Mouse (Mus musculus) forebrain, embryonic 13.5 days (tissue): ENCODE results near the gene Trub2. TPM values are rescaled to one million over a fixed set of nuclear protein-coding genes. Genes with fewer than 3 reads are reported as not detected.

ENCODE experiments used
- ATAC-seq: fragments of 200-750 bp; cut with Nextera tagmentation; 2 replicates; pipeline ENCODE4 v1.8.0; 2017
- H3K27ac ChIP-seq: fragments of 300-500 bp; sonication (generic); 2 replicates; pipeline ENCODE4 v1.5.1; 2015; ENCODE audit warnings: inconsistent platforms, mild to moderate bottlenecking, moderate library complexity
- H3K27me3 ChIP-seq: fragments of 300-500 bp; sonication (generic); 2 replicates; pipeline ENCODE4 v1.6.1; 2015; ENCODE audit warnings: mild to moderate bottlenecking, inconsistent platforms
- H3K36me3 ChIP-seq: fragments of 300-500 bp; sonication (generic); 2 replicates; pipeline ENCODE4 v1.6.1; 2015; ENCODE audit warnings: mild to moderate bottlenecking, inconsistent platforms; ENCODE audit not compliant: poor library complexity, severe bottlenecking
- H3K4me1 ChIP-seq: fragments of 300-500 bp; sonication (generic); 2 replicates; pipeline ENCODE4 v1.6.1; 2015; ENCODE audit warnings: inconsistent platforms
- H3K4me2 ChIP-seq: fragments of 300-500 bp; sonication (generic); 2 replicates; pipeline ENCODE4 v1.6.1; 2015; ENCODE audit warnings: inconsistent platforms, mild to moderate bottlenecking, moderate library complexity
- H3K4me3 ChIP-seq: fragments of 300-500 bp; sonication (generic); 2 replicates; pipeline ENCODE4 v1.5.1; 2015; ENCODE audit warnings: mild to moderate bottlenecking, inconsistent platforms
- H3K9ac ChIP-seq: fragments of 300-500 bp; sonication (generic); 2 replicates; pipeline ENCODE4 v1.6.1; 2015; ENCODE audit warnings: mild to moderate bottlenecking, inconsistent platforms
- H3K9me3 ChIP-seq: fragments of 300-500 bp; sonication (generic); replicated peaks from 2 replicates; pipeline ENCODE4 v1.6.1; 2016; ENCODE audit warnings: inconsistent platforms
- WGBS: fragments of 180-500 bp; shearing (Covaris S2); methylation state at CpG from one replicate; pipeline ENCODE4 v1.1.7; 2015; 5-methylcytosine and 5-hydroxymethylcytosine counted together
- polyA plus RNA-seq: library from polyadenylated mRNA; unstranded; fragments of >200 nt; fragmentation: Nextera tagmentation; extraction: Ambion mirVana; gene quantifications from 2 replicates; pipeline ENCODE4 v1.2.1, GENCODE M21; 2015

Trub2 gene
- polyA plus RNA-seq, 1 experiment from 2014 or later = 43.4 TPM

DNA sequence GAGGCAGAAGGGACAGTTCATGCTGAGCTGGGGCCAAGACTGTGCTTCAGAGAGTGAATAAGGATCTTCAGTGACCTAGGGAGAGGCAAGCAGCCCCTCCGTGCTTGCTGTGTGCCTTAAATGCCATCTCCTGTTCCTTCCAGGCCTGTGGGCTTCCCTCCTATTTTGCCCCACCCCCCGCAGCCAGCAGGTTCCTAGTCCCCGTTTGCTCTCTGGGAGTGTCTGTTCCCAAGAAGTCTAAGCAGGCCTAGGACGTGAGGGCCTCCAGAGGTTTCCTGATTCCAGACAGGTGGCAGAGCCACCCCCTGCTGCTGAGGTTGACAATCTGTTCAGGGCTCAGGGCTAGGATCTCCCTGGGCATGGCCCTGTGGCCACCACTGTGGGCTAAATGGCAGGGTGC, 49.5 kb downstream of the Trub2 start:
- WGBS = 65% methylated on average over 4 of the region's 4 CpGs

GRCm38 (mm10) chr2:29737209-29737925, 50.9 kb downstream of the Trub2 start:
- no peak overlapping the region for H3K27ac ChIP-seq
- WGBS = 90% methylated on average over 12 of the region's 12 CpGs

More for the DNA sequence above, 49.5 kb downstream of the Trub2 start:
- ATAC-seq = no peak
- no peaks in the 10 kb centered on the region for H3K4me1 ChIP-seq
- no peaks in the 10 kb centered on the region for H3K9me3 ChIP-seq
- no peak overlapping the region for H3K4me2 ChIP-seq
- H3K4me3 ChIP-seq = no peak overlapping the region
- H3K27ac ChIP-seq = no peak overlapping the region
- peaks cover 66% of the 10 kb centered on the region for H3K36me3 ChIP-seq
- H3K9ac ChIP-seq = no peak overlapping the region
- H3K27me3 ChIP-seq = no peaks in the 10 kb centered on the region

GRCm38 (mm10) chr2:29735708-29736107, 52.6 kb downstream of the Trub2 start:
- Histone ChIP-seq H3K9me3 (no peaks in the 10 kb centered on the region), H3K4me1 (no peaks in the 10 kb centered on the region), H3K27ac (no peak overlapping the region), H3K9ac (no peak overlapping the region), H3K4me2 (no peak overlapping the region), H3K4me3 (no peak overlapping the region), H3K36me3 (peaks cover 95% of the 10 kb centered on the region), H3K27me3 (no peaks in the 10 kb centered on the region)
- ATAC-seq = no peak
- 91% methylated on average over 12 of the region's 12 CpGs for WGBS

More at GRCm38 (mm10) chr2:29737209-29737925, 50.9 kb downstream of the Trub2 start:
- Histone ChIP-seq H3K4me2 (no peak overlapping the region), H3K4me3 (no peak overlapping the region), H3K9me3 (no peaks in the 10 kb centered on the region), H3K4me1 (no peaks in the 10 kb centered on the region), H3K27me3 (no peaks in the 10 kb centered on the region), H3K9ac (no peak overlapping the region), H3K36me3 (peaks cover 80% of the 10 kb centered on the region)
- ATAC-seq = no peak

DNA sequence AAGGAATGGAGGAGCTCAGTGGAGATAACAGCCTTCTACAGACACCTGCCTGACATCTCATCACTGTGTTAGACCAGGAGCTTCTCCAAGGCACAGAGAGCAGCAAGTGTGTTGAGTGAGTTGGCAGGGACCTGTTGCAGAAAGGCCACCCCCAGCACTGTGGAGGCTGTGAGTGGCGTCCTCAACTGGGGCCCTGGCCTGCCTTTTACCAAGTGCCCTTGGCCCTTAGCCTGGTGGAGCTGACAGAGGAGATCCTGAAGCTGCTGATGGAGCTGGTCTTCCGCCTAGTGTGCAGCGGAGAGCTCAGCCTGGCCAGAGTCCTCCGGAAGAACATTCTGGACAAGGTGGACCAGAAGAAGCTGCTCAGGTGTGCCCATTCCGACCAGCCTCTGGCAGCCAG, 55.0 kb downstream of the Trub2 start:
- WGBS = 95% methylated on average over 5 of the region's 5 CpGs
- no peaks in the 10 kb centered on the region for H3K27me3 ChIP-seq
- no peaks in the 10 kb centered on the region for H3K4me1 ChIP-seq
- H3K9ac ChIP-seq = no peak overlapping the region
- H3K9me3 ChIP-seq = no peaks in the 10 kb centered on the region
- H3K36me3 ChIP-seq = peaks cover 95% of the 10 kb centered on the region
- ATAC-seq = no peak
- H3K27ac ChIP-seq = no peak overlapping the region
- no peak overlapping the region for H3K4me2 ChIP-seq
- no peak overlapping the region for H3K4me3 ChIP-seq

GRCm38 (mm10) chr2:29732559-29732958, 55.7 kb downstream of the Trub2 start:
- Histone ChIP-seq H3K4me2 (no peak overlapping the region), H3K4me1 (no peaks in the 10 kb centered on the region), H3K36me3 (peaks cover 95% of the 10 kb centered on the region), H3K27me3 (no peaks in the 10 kb centered on the region), H3K4me3 (no peak overlapping the region), H3K27ac (no peak overlapping the region), H3K9me3 (no peaks in the 10 kb centered on the region), H3K9ac (no peak overlapping the region)
- ATAC-seq = no peak
- WGBS = 91% methylated on average over 10 of the region's 10 CpGs

DNA sequence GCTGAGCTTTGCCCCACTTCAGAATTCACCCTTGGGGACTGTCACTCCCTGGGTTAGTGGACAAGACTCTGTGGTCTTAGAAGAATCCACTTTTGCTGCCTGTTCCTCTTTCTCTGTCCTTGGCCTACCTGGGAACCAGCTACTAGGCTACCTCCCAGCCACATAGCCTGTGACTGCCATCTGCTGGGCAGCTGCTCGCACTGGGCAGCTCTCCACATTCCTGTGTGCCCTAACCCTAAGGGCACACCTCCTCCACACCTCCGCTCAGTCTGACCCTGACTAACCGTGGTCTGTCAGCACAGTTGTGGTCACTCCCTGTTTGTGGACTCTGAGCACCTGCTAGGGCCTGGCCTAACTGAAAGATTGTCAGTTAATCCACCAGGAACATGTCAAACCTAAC, 56.8 kb downstream of the Trub2 start:
- Histone ChIP-seq H3K4me1 (no peaks in the 10 kb centered on the region), H3K36me3 (peaks cover 96% of the 10 kb centered on the region), H3K4me2 (no peak overlapping the region), H3K27ac (no peak overlapping the region), H3K9ac (no peak overlapping the region), H3K4me3 (no peak overlapping the region), H3K9me3 (no peaks in the 10 kb centered on the region), H3K27me3 (no peaks in the 10 kb centered on the region)
- 86% methylated on average over 3 of the region's 3 CpGs for WGBS
- ATAC-seq = no peak

DNA sequence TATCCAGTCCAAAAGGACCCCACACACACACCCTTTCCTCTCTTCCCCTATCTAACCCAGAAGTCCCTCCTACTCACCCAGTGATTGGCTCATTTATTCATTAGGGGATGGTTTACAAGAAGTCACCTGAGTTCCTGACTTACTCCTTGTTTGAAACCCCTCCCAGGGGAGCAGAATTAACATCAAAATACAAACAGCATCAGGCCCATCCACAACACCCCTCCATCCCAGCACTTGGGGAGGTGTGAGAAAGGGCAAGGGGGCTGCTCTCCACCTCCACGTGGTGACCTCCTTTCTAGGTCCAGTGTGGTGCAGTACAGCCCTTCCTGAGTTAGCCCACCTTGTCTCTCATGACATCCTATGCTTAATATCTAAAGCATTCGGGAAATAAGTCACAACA, 58.8 kb downstream of the Trub2 start:
- H3K4me1 ChIP-seq = no peaks in the 10 kb centered on the region
- no peak overlapping the region for H3K9ac ChIP-seq
- ATAC-seq = no peak
- no peaks in the 10 kb centered on the region for H3K27me3 ChIP-seq
- H3K4me2 ChIP-seq = no peak overlapping the region
- peaks cover 98% of the 10 kb centered on the region for H3K36me3 ChIP-seq
- H3K27ac ChIP-seq = no peak overlapping the region
- H3K9me3 ChIP-seq = no peaks in the 10 kb centered on the region
- 56% methylated on average over 2 of the region's 2 CpGs for WGBS
- H3K4me3 ChIP-seq = no peak overlapping the region

- Histone ChIP-seq H3K36me3 (peaks cover 98% of the 10 kb centered on the region), H3K4me1 (no peaks in the 10 kb centered on the region), H3K9ac (no peak overlapping the region), H3K27me3 (no peaks in the 10 kb centered on the region), H3K27ac (no peak overlapping the region), H3K9me3 (no peaks in the 10 kb centered on the region), H3K4me2 (no peak overlapping the region), H3K4me3 (no peak overlapping the region)
- no peak for ATAC-seq
- WGBS = 82% methylated on average over 5 of the region's 5 CpGs
These were observed 63.5 kb downstream of the Trub2 start for GRCm38 (mm10) chr2:29724664-29725365.

DNA sequence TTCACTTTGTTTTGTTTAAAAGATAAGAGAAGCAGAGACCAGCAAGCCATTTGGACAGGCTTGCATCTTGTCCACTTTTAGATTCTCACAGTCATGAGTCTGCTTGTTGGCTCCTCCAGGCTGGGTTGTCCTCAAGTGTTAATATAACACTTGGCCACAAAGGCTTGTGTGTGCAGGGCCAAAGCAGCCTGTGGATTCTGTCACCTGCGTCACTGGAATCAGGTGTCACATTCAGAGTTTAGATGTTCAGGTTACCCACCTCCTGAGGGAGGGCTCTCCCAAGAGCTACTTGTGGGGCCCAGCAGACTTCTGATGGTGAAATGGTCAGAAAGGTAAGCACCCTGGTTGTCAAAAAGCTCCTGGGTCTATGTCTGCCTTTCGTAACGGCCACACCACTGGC, 65.2 kb downstream of the Trub2 start:
- ATAC-seq = no peak
- 90% methylated on average over 3 of the region's 3 CpGs for WGBS
- Histone ChIP-seq H3K36me3 (peaks cover 96% of the 10 kb centered on the region), H3K4me1 (no peaks in the 10 kb centered on the region), H3K27ac (no peak overlapping the region), H3K4me2 (no peak overlapping the region), H3K4me3 (no peak overlapping the region), H3K9ac (no peak overlapping the region), H3K27me3 (no peaks in the 10 kb centered on the region), H3K9me3 (no peaks in the 10 kb centered on the region)

DNA sequence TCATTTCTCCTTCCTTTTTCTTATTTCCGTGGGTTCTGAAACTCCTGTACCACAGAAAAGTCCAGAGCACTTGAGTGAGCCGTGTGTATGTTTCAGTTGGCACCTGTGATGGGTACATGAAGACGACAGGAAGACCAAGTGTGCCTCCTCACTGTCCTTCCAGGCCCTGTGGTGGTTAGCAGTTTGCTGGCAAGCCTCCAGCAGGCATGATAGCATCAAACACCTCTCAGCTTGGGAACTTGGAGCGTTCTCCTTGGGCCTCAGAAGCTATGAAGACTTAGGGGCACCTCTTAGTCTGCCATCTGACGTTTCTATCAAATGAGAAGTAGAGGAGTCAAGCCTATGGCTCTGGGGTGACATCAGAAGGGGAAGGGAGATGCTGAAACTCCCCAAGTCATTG, 69.7 kb downstream of the Trub2 start:
- H3K36me3 ChIP-seq = peaks cover 85% of the 10 kb centered on the region
- H3K9ac ChIP-seq = no peak overlapping the region
- no peak for ATAC-seq
- H3K4me2 ChIP-seq = no peak overlapping the region
- H3K4me1 ChIP-seq = peaks cover 8% of the 10 kb centered on the region
- H3K4me3 ChIP-seq = no peak overlapping the region
- H3K9me3 ChIP-seq = no peaks in the 10 kb centered on the region
- no peak overlapping the region for H3K27ac ChIP-seq
- H3K27me3 ChIP-seq = no peaks in the 10 kb centered on the region
- 92% methylated on average over 5 of the region's 5 CpGs for WGBS

- 20% methylated on average over 6 of the region's 6 CpGs for WGBS
- peaks cover 8% of the 10 kb centered on the region for H3K4me1 ChIP-seq
- peaks cover 84% of the 10 kb centered on the region for H3K36me3 ChIP-seq
- H3K4me3 ChIP-seq = no peak overlapping the region
- no peak overlapping the region for H3K4me2 ChIP-seq
- no peak for ATAC-seq
- H3K9ac ChIP-seq = no peak overlapping the region
- H3K27ac ChIP-seq = no peak overlapping the region; the same call in 1 of the 2 replicates
- H3K9me3 ChIP-seq = no peaks in the 10 kb centered on the region
- no peaks in the 10 kb centered on the region for H3K27me3 ChIP-seq
These were observed 71.6 kb downstream of the Trub2 start for GRCm38 (mm10) chr2:29716691-29717090.

- H3K4me3 ChIP-seq = no peak overlapping the region
- no peak for ATAC-seq
- H3K4me2 ChIP-seq = no peak overlapping the region
- no peaks in the 10 kb centered on the region for H3K9me3 ChIP-seq
- peaks cover 8% of the 10 kb centered on the region for H3K4me1 ChIP-seq
- H3K27me3 ChIP-seq = no peaks in the 10 kb centered on the region
- no peak overlapping the region; the same call in 1 of the 2 replicates for H3K27ac ChIP-seq
- no peak overlapping the region for H3K9ac ChIP-seq
- H3K36me3 ChIP-seq = peaks cover 85% of the 10 kb centered on the region
- 42% methylated on average over 7 of the region's 7 CpGs for WGBS
These were observed 72.2 kb downstream of the Trub2 start for GRCm38 (mm10) chr2:29716143-29716542.
